Mouse (Mus musculus) CH12.LX (cell line): ENCODE results near the gene Gm37240.

Experiments
- ELF1 ChIP-seq: IDR thresholded peaks from 2 replicates; pipeline ENCODE4 v1.6.1; 2014; ENCODE audit warnings: low read depth, mild to moderate bottlenecking, inconsistent platforms, low read length, improper control_type of control experiment
- EP300 ChIP-seq: IDR thresholded peaks from 2 replicates; pipeline ENCODE4 v1.6.1; 2011; ENCODE audit warnings: low read length, improper control_type of control experiment
- ETS1 ChIP-seq: conservative IDR thresholded peaks from 2 replicates; pipeline ENCODE4 v1.6.1; 2012; ENCODE audit warnings: low read depth, mild to moderate bottlenecking, inconsistent platforms, low read length, improper control_type of control experiment, moderate library complexity
- GABPA ChIP-seq: IDR thresholded peaks from 2 replicates; pipeline ENCODE4 v1.6.1; 2012; ENCODE audit warnings: low read depth, low read length, improper control_type of control experiment, inconsistent platforms; ENCODE audit not compliant: insufficient replicate concordance
- JUND ChIP-seq: conservative IDR thresholded peaks from 2 replicates; pipeline ENCODE4 v1.6.1; 2011; ENCODE audit warnings: low read depth, low read length, improper control_type of control experiment
- PAX5 ChIP-seq: IDR thresholded peaks from 2 replicates; pipeline ENCODE4 v1.6.1; 2012; ENCODE audit warnings: low read length, inconsistent platforms, mixed read lengths
- POLR2A ChIP-seq: IDR thresholded peaks from 2 replicates; pipeline ENCODE4 v1.6.1; 2011; ENCODE audit warnings: low read depth, mild to moderate bottlenecking, improper control_type of control experiment, low read length
- POLR2AphosphoS2 ChIP-seq: IDR thresholded peaks from 2 replicates; pipeline ENCODE4 v1.6.1; 2011; ENCODE audit warnings: low read depth, low read length, improper control_type of control experiment
- SIN3A ChIP-seq: IDR thresholded peaks from 2 replicates; pipeline ENCODE4 v1.6.1; 2012; ENCODE audit warnings: low read length, improper control_type of control experiment, inconsistent platforms
- SMC3 ChIP-seq: IDR thresholded peaks from 2 replicates; pipeline ENCODE4 v1.6.1; 2011; ENCODE audit warnings: low read depth, low read length, improper control_type of control experiment
- ZMIZ1 ChIP-seq: IDR thresholded peaks from 2 replicates; pipeline ENCODE4 v1.6.1; 2012; ENCODE audit warnings: low read depth, mild to moderate bottlenecking, inconsistent platforms, low read length, improper control_type of control experiment
- ZNF384 ChIP-seq: IDR thresholded peaks from 2 replicates; pipeline ENCODE4 v1.6.1; 2012; ENCODE audit warnings: low read depth, low read length, improper control_type of control experiment, inconsistent platforms

GRCm38 (mm10) chr3:85465283-85466025 lies 421.9 kb downstream of the Gm37240 start:
- TF ChIP-seq EP300 (no peak), ZNF384 (no peak), ELF1 (no peak), POLR2A (no peak), SMC3 (no peak), ZMIZ1 (no peak), SIN3A (no peak), PAX5 (no peak), POLR2AphosphoS2 (no peak), GABPA (no peak), ETS1 (no peak), JUND (no peak)
